Mouse (Mus musculus) hematopoietic stem cell, adult 5-6 weeks (primary cell): ENCODE measurements around the gene Amph. TPM values are rescaled to one million over a fixed set of nuclear protein-coding genes. Genes with fewer than 3 reads are reported as not detected.
"Not testable (repeated sequence)": the region's sequence is repeated elsewhere in the genome, so short reads cannot be mapped to it uniquely, and the experiment has no call there.

Source experiments
- ATAC-seq, 2 experiments: fragments of 125-278 bp in 1 of 2; replicated peaks in 1 of 2; 2 replicates each; pipeline ENCODE4 v1.8.0; 2016 to 2017; ENCODE audit warnings: inconsistent platforms in 2 of 2, mild to moderate bottlenecking in 2 of 2, moderate number of reproducible peaks in 2 of 2, low read depth in 1 of 2, moderate TSS enrichment in 1 of 2; ENCODE audit not compliant: low FRiP score in 2 of 2, poor library complexity in 2 of 2, severe bottlenecking in 2 of 2, insufficient read depth in 1 of 2, low TSS enrichment in 1 of 2
- total RNA-seq: library from RNA; stranded (forward); fragments of 172-1452, 232-1000 nt; gene quantifications from 2 replicates; pipeline ENCODE4 v1.2.3, GENCODE M21; 2017

Gene Amph
- not detected in 2 replicates for total RNA-seq

DNA sequence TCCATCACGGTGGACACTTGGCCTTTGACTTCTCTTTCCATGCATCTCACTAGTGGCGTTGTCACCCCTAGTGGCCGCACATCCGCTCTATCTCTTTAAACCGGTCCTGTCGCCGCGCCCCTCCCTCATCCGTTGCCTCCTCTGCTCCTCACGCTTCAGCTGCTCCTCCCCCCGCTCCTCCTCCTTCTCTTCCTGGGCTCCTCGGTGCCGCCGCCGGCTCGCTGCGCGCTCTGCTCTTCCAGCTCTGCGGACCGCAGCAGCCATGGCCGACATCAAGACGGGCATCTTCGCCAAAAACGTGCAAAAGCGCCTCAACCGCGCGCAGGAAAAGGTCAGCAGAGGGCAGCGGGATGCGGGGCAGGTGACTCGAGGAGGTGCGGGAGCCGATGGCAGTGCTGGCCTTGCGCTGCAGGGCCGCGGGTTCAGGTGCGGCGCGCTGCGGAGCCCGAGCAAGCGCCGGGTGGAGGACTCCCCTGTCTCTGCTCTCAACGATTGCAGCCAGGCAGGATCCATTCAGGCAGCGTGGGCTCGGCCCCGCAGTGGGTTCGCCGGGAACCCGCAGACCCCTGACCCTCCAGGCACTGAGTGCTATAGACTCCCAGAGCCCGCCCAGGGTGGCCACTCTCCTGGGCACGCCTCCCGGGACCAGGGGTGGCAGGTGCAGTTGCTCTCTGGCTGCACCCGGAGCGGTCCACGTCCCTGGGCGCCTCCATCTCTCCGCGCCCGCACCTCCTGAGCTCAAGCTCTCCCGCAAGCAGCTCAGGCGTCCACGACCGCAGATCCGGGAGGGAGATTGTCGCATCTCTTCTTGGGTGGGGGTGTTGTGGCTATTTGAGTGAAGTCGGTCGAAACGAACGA is at the start of gene Amph:
Gene Amph, plus strand, starts transcription at position 35 of the 858 bp plus-strand sequence.
- ATAC-seq, result peak; percentile 14 to 47; a peak in 2 of 4 replicates

DNA sequence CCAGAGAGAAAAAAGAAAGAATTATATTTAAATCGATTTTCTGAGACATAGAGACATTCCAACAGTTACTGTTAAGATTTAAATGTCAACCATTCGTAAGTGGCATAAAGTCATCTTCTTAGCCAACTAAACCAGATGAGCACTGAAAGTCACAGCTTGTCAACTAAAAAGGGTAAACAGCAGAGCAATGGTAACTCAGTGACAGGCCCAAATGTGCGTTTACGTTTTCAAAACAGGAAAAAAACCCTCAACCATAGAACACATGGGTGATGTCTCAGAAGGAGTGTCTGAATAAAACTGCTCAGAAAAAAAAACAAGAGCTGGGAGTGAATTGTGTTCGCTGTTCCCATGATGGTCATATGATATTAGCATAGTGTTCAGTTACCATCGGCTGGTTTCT is 44.4 kb upstream of the Amph start:
- ATAC-seq, result no peak

GRCm38 (mm10) chr13:18914774-18915173 is 33.2 kb upstream of the Amph start:
- ATAC-seq, result no peak

DNA sequence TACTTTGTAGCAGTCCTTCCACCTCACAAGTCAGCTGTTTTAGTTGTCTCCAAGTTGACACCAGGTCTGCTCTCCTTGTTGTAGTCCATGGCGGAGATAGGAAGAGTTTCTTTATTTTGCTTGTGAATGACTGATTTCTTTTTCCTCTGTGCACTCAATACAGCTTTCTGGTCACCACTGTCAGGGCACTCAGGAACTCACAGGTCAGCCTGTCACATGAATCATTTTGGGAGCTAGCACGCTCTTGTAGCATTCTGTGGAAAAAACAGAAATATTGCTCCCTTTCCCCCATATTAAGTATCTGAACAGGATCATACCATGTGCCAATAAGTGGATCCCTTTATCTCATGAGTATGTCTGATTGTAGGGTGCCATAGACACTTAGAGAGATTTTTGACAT is 14.8 kb upstream of the Amph start:
- ATAC-seq, result not testable (repeated sequence)

GRCm38 (mm10) chr13:18947686-18948085 is 319 bp upstream of the Amph start:
- no peak for ATAC-seq

GRCm38 (mm10) chr13:18949029-18949350 is 985 bp downstream of the Amph start:
- no peak for ATAC-seq

DNA sequence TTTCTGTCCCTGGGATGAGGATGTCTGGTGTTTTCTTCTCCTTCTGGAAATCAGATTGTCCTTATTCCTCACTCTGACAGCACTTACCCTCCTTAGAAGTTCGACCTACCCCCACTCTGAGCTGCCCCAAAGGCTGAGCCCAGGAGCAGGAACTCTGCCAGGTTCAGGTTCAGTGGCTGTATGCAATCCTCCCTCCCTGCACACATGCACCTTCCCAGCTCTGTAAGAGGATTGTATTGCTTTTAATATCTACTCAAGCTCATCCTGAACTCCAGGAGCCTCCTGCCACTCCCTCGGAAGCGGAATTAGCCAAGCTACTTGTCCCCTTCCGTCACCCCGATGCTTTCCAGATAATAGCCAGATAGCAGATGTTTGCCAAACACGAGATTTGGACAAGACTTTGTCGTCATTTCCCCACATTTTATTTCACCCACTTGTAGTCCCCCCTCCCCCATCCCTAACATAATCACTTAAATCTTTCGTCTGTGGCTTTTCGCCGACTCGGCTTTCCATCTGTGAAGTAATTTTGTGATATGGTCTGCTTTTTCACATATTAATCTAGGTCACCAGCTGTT is 1.7 kb downstream of the Amph start:
- no peak for ATAC-seq

- no peak for ATAC-seq
Observed at GRCm38 (mm10) chr13:18953575-18953974, 5.6 kb downstream of the Amph start.

GRCm38 (mm10) chr13:18956065-18956913 is 8.3 kb downstream of the Amph start:
- ATAC-seq, result no peak

DNA sequence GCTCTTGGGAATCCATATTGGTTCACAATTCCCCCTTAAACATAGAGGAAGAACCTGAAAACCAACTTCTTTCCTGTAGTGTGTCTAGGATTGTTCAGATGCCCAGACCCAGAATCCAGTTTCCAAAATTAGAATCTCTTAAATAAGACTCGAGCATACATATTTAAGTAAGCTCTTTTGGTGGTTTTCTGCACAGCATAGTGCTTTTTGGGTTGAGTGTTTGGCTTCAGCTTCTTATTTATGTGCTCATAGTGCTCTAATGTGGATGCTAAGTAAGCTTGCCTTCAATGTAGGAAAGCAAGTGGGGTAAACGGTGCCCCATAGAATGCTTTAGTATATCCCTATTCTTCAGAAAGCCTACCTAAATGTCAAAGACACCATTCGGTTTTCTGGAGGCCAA is 9.0 kb downstream of the Amph start:
- ATAC-seq, result no peak

GRCm38 (mm10) chr13:18972571-18972970 is 24.6 kb downstream of the Amph start:
- ATAC-seq, result no peak

GRCm38 (mm10) chr13:18974351-18974750 is 26.3 kb downstream of the Amph start:
- no peak for ATAC-seq

DNA sequence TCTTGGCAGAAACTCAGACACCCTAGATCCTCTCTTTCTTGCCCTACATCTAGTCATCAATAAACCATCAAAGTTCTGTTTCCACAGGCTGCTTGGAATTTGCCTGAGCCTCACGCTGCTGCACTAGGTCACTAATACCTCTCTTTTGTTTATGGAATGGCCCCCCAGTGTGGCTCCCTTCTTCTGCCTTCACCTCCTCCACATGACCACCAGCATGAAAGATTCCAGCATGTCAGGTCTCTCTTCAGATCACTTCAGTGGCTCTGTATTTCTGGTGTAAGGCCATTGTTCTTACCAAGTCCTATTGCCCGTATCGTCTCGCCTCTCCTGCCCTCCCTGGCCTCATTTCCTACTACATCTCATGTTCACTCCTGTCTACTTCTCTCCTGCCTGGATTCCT is 39.3 kb downstream of the Amph start:
- ATAC-seq, result no peak

- ATAC-seq, result no peak
Observed at GRCm38 (mm10) chr13:18988323-18988722, 40.3 kb downstream of the Amph start.

DNA sequence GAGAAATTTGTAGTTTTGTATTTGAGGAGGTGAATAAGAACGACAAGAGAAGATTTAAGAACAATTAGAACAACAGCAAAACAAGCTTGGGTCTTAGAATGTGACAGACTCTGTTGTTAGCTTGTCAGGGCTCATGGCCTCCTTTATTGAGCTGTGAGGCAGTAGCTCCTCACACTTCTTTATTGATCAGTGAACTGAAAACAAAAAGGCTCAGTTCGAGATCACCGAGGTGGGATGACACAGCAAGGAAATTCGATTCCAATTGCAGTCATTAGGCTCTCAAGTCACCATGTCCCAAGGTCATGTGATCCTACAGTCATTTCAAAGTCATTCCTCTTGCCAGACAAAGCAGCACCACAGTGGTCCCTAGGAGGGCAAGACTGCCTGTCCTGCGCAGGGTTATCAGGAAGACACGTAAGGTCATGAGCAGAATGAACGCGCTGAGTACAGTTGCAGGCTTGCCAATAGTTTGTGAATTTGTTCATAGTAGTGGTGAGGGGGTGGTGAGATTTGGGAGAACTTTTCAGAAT is 41.2 kb downstream of the Amph start:
- ATAC-seq, result no peak

- ATAC-seq, result no peak
Observed at GRCm38 (mm10) chr13:19002502-19002901, 54.5 kb downstream of the Amph start.

DNA sequence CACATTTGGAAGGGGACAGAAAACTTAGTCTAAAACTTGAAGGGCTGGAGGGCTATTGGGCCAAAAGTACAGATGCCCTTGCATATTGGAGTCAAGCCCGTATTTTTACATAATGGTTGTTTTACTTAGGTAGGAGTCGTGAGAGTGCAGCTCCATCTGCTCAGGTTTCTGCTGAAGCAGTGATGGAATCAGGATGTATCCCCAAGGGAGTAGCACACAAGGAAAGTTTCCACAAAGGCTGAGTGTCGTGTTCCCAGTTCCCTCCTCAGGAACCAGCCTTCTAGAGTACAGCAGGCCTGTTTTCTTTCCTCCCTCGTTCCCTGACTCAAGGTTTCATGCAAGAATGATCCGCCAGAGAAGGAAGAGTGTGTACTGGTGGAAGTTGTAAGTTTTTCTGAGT is 56.4 kb downstream of the Amph start:
- ATAC-seq, result no peak

DNA sequence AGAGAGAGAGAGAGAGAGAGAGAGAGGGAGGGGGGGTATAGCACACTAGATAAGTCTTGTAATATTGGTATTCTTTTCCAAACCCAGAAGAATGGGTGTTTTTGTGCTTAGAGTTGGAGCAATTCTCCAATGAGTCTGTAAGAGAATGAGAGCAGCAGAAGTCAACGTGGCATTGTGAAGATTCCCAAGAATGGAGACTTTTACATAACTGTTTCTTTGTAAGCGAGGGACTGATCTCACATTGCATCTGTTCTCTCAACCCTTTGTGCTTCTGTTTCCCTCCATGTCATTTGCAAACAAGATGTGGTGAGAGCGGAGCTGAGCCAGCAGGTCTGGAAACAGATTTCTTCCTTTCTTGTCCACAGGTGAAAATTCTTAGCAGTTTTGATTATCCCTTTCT is 60.4 kb downstream of the Amph start:
- no peak for ATAC-seq
